ENCODE assay signal across 14 mouse cellular contexts in genomic region chr11:57303602-57304001, GRCm38 (mm10).
"Had no signal": no experiment of that assay in that cellular context is flagged by ENCODE, and none has a peak within 500 bp of the region (broad histone marks: within the 10 kb centered on the region; RNA-seq: fewer than 3 reads in every experiment).

No protein-coding gene starts in this region.

- H3K9me3 ChIP-seq: kidney, embryonic 15.5 days; limb, embryonic 13.5 days; liver, embryonic 15.5 days; megakaryocyte, embryonic 14.5 days; midbrain, embryonic 12.5 days; stomach, embryonic 15.5 days had no signal

- H3K4me1 ChIP-seq: kidney, embryonic 15.5 days; limb, embryonic 13.5 days; liver, embryonic 15.5 days; stomach, embryonic 15.5 days had no signal

- H3K36me3 ChIP-seq: kidney, embryonic 15.5 days; limb, embryonic 13.5 days; liver, embryonic 15.5 days; midbrain, embryonic 12.5 days; stomach, embryonic 15.5 days had no signal

- H3K4me3 ChIP-seq: kidney, embryonic 15.5 days; limb, embryonic 13.5 days; liver, embryonic 15.5 days; midbrain, embryonic 12.5 days; stomach, embryonic 15.5 days had no signal

- H3K9ac ChIP-seq: kidney, embryonic 15.5 days; limb, embryonic 13.5 days; liver, embryonic 15.5 days; lung, embryonic 14.5 days; midbrain, embryonic 12.5 days; stomach, embryonic 15.5 days had no signal

- ATAC-seq: midbrain, embryonic 16.5 days had no signal

- H3K4me2 ChIP-seq: kidney, embryonic 15.5 days; limb, embryonic 13.5 days; liver, embryonic 15.5 days; lung, embryonic 14.5 days; midbrain, embryonic 12.5 days; stomach, embryonic 15.5 days had no signal

- H3K27me3 ChIP-seq: kidney, embryonic 15.5 days; limb, embryonic 13.5 days; liver, embryonic 15.5 days; midbrain, embryonic 12.5 days; stomach, embryonic 15.5 days had no signal

- H3K27ac ChIP-seq: kidney, embryonic 15.5 days; limb, embryonic 13.5 days; liver, embryonic 15.5 days; macrophage; midbrain, embryonic 12.5 days; stomach, embryonic 15.5 days had no signal

- DNase-seq: kidney, postnatal 14 days; left cerebral cortex, postnatal 4 days; lung, embryonic 14.5 days; lung, postnatal 10 days; right cerebral cortex, postnatal 14 days; thymus, postnatal 36 days had no signal
